Mouse (Mus musculus) heart, embryonic 11.5 days (tissue): ENCODE results near the gene Slc22a30. TPM values are rescaled to one million over a fixed set of nuclear protein-coding genes. Genes with fewer than 3 reads are reported as not detected.
"Not testable (repeated sequence)": the region's sequence is repeated elsewhere in the genome, so short reads cannot be mapped to it uniquely, and the experiment has no call there.

Source experiments
- ATAC-seq: fragments of 200-750 bp; cut with Nextera tagmentation; replicated peaks from 2 replicates; pipeline ENCODE4 v1.8.0; 2017; ENCODE audit warnings: moderate library complexity; ENCODE audit not compliant: insufficient number of reproducible peaks, low FRiP score, low TSS enrichment
- H3K27ac ChIP-seq: fragments of 300-500 bp; sonication (generic); 2 replicates; pipeline ENCODE4 v1.5.1; 2014; ENCODE audit warnings: mild to moderate bottlenecking, low read depth, low read length
- H3K27me3 ChIP-seq: fragments of 300-500 bp; sonication (generic); 2 replicates; pipeline ENCODE4 v1.6.1; 2014; ENCODE audit warnings: mild to moderate bottlenecking, low read length, mixed read lengths; ENCODE audit not compliant: control insufficient read depth, insufficient read depth
- H3K36me3 ChIP-seq: fragments of 300-500 bp; sonication (generic); 2 replicates; pipeline ENCODE4 v1.6.1; 2014; ENCODE audit warnings: mild to moderate bottlenecking, low read length, moderate library complexity, mixed read lengths; ENCODE audit not compliant: control insufficient read depth, insufficient read depth
- H3K4me1 ChIP-seq: fragments of 300-500 bp; sonication (generic); 2 replicates; pipeline ENCODE4 v1.6.1; 2014; ENCODE audit warnings: low read length; ENCODE audit not compliant: control insufficient read depth, insufficient read depth
- H3K4me2 ChIP-seq: fragments of 300-500 bp; sonication (generic); 2 replicates; pipeline ENCODE4 v1.6.1; 2014; ENCODE audit warnings: mild to moderate bottlenecking, moderate library complexity
- H3K4me3 ChIP-seq: fragments of 300-500 bp; sonication (generic); 2 replicates; pipeline ENCODE4 v1.5.1; 2014; ENCODE audit warnings: low read depth, low read length
- H3K9ac ChIP-seq: fragments of 300-500 bp; sonication (generic); 2 replicates; pipeline ENCODE4 v1.6.1; 2014; ENCODE audit warnings: mild to moderate bottlenecking, low read depth, low read length, moderate library complexity
- H3K9me3 ChIP-seq: fragments of 300-500 bp; sonication (generic); replicated peaks from 2 replicates; pipeline ENCODE4 v1.6.1; 2016; ENCODE audit warnings: low read length; ENCODE audit not compliant: control insufficient read depth
- WGBS: fragments of 180-500 bp; shearing (Covaris S2); extraction: QIAGEN DNeasy Blood & Tissue Kit; methylation state at CpG from one replicate; pipeline ENCODE4 v1.1.7; 2014; ENCODE audit not compliant: insufficient replicate concordance; 5-methylcytosine and 5-hydroxymethylcytosine counted together
- polyA plus RNA-seq: library from polyadenylated mRNA; unstranded; fragments of >200 nt; fragmentation: Nextera tagmentation; extraction: Ambion mirVana; gene quantifications from 2 replicates; pipeline ENCODE4 v1.2.1, GENCODE M21; 2014

Gene Slc22a30
- polyA plus RNA-seq, result not detected in 2 replicates

DNA sequence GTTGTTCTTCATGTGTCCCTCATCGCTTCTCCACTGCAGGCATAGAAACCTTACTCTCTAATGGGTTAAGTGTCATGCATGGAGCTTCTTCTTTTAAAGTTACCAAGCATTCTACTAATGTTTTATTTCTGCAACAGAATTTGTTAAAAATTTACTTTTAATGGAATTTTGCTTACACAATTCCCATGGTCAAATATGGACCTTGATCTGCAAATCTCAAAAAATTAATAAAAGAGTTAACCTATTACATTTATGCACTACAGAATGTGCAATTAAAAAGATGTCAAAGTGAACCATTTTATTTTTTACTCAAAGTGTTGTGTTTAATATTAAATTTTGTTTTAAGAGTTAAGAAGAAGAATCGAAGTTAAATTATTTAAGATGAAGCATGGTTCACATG lies at the start of gene Slc22a30:
Slc22a30 (minus strand) TSS at position 101 of the 400 bp plus-strand sequence.
- H3K27ac ChIP-seq, result not testable (repeated sequence)

DNA sequence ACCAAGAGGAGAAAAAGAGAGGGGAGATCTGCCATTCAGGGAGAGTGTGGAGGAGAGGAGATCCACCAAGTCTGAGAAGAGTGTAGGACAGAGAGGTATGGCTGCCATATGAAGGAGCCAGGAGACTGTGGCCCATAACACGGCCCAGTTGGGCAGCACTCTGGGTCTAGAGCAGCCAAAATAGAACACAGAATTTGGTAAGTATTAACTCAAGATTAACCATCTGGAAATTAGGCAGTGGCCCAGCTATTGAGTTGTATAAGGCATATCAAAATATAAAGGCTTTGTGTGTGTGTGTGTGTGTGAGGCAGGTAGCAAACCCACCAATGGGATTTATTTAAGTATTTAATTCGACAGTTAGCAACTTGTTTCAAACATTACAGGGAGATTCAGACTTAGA lies 43.4 kb upstream of the Slc22a30 start:
- 57% methylated on average over 2 of the region's 2 CpGs for WGBS
- H3K4me2 ChIP-seq, result no peak overlapping the region
- no peaks in the 10 kb centered on the region for H3K36me3 ChIP-seq
- H3K4me3 ChIP-seq, result no peak overlapping the region
- no peaks in the 10 kb centered on the region for H3K9me3 ChIP-seq
- no peak for ATAC-seq
- H3K27me3 ChIP-seq, result no peaks in the 10 kb centered on the region
- H3K4me1 ChIP-seq, result no peaks in the 10 kb centered on the region
- no peak overlapping the region for H3K9ac ChIP-seq
- no peak overlapping the region for H3K27ac ChIP-seq

More for the DNA sequence above, at the start of gene Slc22a30:
- 89% methylated on average over 1 of the region's 2 CpGs for WGBS
- ATAC-seq, H3K4me2 ChIP-seq, H3K4me3 ChIP-seq, H3K36me3 ChIP-seq, H3K9me3 ChIP-seq, H3K4me1 ChIP-seq, H3K9ac ChIP-seq, H3K27me3 ChIP-seq: not testable (repeated sequence)

DNA sequence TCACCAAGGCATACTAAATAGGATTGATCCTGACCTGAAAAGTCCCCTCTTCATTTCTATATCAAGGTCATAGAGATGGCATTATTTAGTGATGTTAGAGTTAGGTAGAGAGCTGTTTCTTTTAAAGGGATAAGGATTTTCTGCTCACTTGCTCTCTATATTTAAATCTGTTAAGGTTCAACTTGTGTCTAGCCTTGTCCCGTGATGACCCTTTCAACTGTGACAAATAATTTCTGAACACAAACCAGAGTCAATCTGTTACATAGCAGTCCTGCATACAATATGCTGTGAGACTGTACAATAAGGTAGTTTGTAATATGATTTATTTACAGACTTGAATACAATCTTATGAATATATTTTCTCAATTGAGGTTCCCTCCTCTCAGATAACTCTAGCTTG lies 42.6 kb upstream of the Slc22a30 start:
- H3K36me3 ChIP-seq, result no peaks in the 10 kb centered on the region
- H3K9me3 ChIP-seq, result no peaks in the 10 kb centered on the region
- ATAC-seq, result no peak
- H3K9ac ChIP-seq, result no peak overlapping the region
- no peak overlapping the region for H3K4me2 ChIP-seq
- no peaks in the 10 kb centered on the region for H3K27me3 ChIP-seq
- H3K4me1 ChIP-seq, result no peaks in the 10 kb centered on the region
- H3K4me3 ChIP-seq, result no peak overlapping the region
- 70% methylated on average over 1 of the region's 1 CpGs for WGBS
- no peak overlapping the region for H3K27ac ChIP-seq

DNA sequence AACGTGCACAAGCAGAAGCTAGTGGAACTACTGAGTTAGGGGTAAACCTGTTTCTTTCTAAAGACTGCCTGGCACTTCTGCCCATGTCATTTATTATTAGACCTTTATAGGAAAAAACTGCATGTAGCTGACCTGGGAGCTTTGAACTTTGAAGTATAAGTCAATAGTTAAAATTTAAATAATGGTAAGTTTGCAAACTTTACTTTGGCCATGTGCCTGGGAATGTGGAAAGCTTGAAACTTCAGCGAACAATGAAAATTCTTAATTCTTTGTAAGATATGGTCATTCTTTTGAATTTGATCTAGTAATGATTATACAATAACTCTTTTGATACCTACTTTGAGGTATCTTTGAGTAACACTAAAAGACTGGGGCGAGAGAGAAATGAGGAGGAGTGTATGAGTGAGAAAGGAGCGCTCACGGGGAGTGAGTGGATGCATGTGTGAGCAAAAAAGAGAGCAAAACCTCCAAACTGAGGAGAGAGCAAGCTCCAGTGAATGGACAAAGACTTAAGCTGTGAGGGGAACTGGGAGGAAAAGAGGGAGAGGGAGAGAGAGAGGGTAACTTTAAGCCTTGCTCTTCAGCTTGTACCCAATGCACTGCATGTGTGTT lies 26.2 kb upstream of the Slc22a30 start:
- Histone ChIP-seq H3K4me2 (no peak overlapping the region), H3K4me1 (no peaks in the 10 kb centered on the region), H3K27me3 (no peaks in the 10 kb centered on the region), H3K36me3 (no peaks in the 10 kb centered on the region), H3K27ac (no peak overlapping the region), H3K9me3 (no peaks in the 10 kb centered on the region), H3K9ac (no peak overlapping the region), H3K4me3 (no peak overlapping the region)
- no peak for ATAC-seq
- 76% methylated on average over 5 of the region's 5 CpGs for WGBS

DNA sequence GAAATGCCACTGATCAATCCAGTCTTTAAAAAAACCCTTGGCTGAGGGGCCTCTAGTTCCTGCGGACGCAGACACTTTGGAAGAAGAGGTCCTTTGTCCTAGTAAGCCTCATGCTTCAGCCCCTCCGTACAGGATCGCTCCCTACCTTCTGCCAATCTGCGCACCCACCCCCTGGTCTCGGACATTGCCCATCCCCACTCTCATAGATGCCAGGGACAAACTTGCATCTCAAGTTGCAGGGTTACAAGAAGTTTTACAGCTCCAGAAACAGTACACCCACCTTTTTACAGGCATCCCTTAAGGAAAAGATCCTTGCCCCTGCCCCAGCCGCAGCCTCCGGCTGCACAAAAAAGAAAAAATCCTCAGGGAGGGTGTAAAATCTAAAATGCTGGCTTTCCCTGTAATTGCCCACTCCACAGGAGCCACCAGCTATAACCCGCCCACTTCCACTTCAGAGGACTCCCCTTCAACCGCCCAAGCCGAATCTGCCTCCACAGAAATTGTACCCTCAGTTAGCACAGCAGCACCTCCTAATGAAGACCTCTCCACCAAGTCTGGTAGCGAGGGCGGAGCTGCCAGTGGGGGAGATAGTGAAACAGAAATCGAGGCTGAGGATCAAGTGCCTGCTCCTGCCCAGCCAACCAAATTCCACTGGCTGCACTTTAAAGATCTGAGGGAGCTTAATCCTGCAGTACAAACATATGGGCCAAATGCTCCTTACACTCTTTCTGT lies 2.5 kb upstream of the Slc22a30 start:
- H3K36me3 ChIP-seq, ATAC-seq, H3K4me3 ChIP-seq, H3K27ac ChIP-seq, H3K9ac ChIP-seq, H3K4me1 ChIP-seq, H3K27me3 ChIP-seq, H3K9me3 ChIP-seq: not testable (repeated sequence)
- 43% methylated on average over 14 of the region's 14 CpGs for WGBS
- peak overlapping the region; percentile 35 for H3K4me2 ChIP-seq

Other genes starting within 250 kb of the Slc22a30 start
- not detected in 2 replicates for gene Slc22a29, start 186.2 kb downstream of the Slc22a30 start, polyA plus RNA-seq
- gene Slc22a8, start 186.1 kb upstream of the Slc22a30 start, polyA plus RNA-seq, result 0.07 TPM in 1 of 2 replicates, not detected in the other
- not detected in 2 replicates for gene Slc22a6, start 212.9 kb upstream of the Slc22a30 start, polyA plus RNA-seq